Mouse (Mus musculus): ENCODE results near the gene Tescl. TPM values are rescaled to one million over a fixed set of nuclear protein-coding genes. Genes with fewer than 3 reads are reported as not detected.

The Tescl gene
- polyA plus RNA-seq, 2 experiments = not detected

DNA sequence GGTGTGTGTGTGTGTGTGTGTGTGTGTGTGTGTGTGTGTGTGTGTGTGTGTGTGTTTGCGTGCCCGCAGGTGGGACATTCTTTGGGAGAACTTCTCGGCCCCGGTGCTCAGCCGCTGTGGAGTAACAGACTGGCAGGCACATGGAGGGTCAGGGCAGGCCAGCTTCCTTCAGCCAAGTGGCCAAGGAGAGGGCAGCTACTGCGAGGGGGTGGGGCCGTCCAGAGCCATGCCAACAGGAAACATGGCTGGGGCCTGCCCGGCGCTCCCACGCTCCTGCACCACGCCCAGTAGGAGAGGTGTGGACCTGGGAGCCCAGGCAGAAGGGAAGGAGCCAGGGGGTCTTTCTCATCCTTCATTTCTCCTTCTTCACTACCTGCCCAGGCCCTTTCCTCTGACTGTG is 38.6 kb upstream of the Tescl start:
- H3K36me3 ChIP-seq (replicated peaks; ENCODE audit: control insufficient read depth, insufficient read depth, low read depth) = peaks cover 46% of the 10 kb centered on the region
- TF ChIP-seq CTCF (IDR thresholded peaks at IDR 0.05; ENCODE audit: low read depth) (no peak), EP300 (IDR thresholded peaks at IDR 0.05; ENCODE audit: low read depth) (no peak)
- peak overlapping the region; percentile 100 for H3K27ac ChIP-seq
- WGBS (ENCODE audit: insufficient replicate concordance) = 16% methylated on average over 11 of the region's 11 CpGs
- H3K4me1 ChIP-seq (replicated peaks; ENCODE audit: control insufficient read depth in 2 of 2, insufficient read depth in 2 of 2, low read length in 1 of 2) = peaks cover 54 to 58% of the 10 kb centered on the region in 2 experiments
- peak; percentile 18 for ATAC-seq (ENCODE audit: insufficient read depth)
- H3K9ac ChIP-seq (replicated peaks) = peak overlapping the region; percentile 100
- H3K27me3 ChIP-seq (ENCODE audit: control insufficient read depth, insufficient read depth, low read length) = no peaks in the 10 kb centered on the region
- peak in 1 of 3 experiments; percentile 50 for DNase-seq (ENCODE audit: low read depth in 3 of 3, low spot score in 3 of 3)
- peak overlapping the region; percentile 100 for H3K4me2 ChIP-seq (ENCODE audit: low read depth)
- no peaks in the 10 kb centered on the region for H3K9me3 ChIP-seq (ENCODE audit: control insufficient read depth, low read length)
- H3K4me3 ChIP-seq (ENCODE audit: insufficient read depth in 1 of 2, low read depth in 2 of 2, low read length in 2 of 2) = peak overlapping the region; percentile 77 to 88

DNA sequence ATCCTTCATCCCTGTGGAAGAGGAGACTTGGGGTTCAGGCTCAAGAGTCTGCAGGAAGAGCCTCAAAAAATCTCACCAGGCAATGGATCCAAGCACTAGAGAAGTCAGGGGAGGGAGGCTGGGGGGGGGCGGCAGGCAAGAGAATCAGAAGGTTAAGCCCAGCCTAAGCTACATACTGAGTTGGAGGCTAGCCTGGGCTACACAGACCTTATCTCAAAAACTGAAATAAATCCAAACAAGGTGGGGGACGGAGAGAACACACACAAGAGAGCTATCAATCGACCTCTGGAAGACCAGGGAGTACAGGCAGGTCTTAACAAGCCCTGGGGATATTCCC is 38.0 kb upstream of the Tescl start:
- ATAC-seq (ENCODE audit: insufficient read depth) = peak; percentile 2; the same call in 1 of the 2 replicates
- peak overlapping the region; percentile 100 for H3K4me2 ChIP-seq (ENCODE audit: low read depth)
- peak overlapping the region; percentile 100 for H3K27ac ChIP-seq
- TF ChIP-seq EP300 (IDR thresholded peaks at IDR 0.05; ENCODE audit: low read depth) = no peak
- no peak for TF ChIP-seq CTCF (IDR thresholded peaks at IDR 0.05; ENCODE audit: low read depth)
- peak overlapping the region; percentile 100 for H3K9ac ChIP-seq (replicated peaks)
- no peaks in the 10 kb centered on the region for H3K27me3 ChIP-seq (ENCODE audit: control insufficient read depth, insufficient read depth, low read length)
- peaks cover 58 to 61% of the 10 kb centered on the region in 2 experiments for H3K4me1 ChIP-seq (replicated peaks; ENCODE audit: control insufficient read depth in 2 of 2, insufficient read depth in 2 of 2, low read length in 1 of 2)
- DNase-seq (ENCODE audit: low read depth in 3 of 3, low spot score in 3 of 3) = no peak
- H3K9me3 ChIP-seq (ENCODE audit: control insufficient read depth, low read length) = no peaks in the 10 kb centered on the region
- H3K36me3 ChIP-seq (replicated peaks; ENCODE audit: control insufficient read depth, insufficient read depth, low read depth) = peaks cover 44% of the 10 kb centered on the region
- 15% methylated on average over 3 of the region's 3 CpGs for WGBS (ENCODE audit: insufficient replicate concordance)
- peak overlapping the region; percentile 77 to 88 for H3K4me3 ChIP-seq (ENCODE audit: insufficient read depth in 1 of 2, low read depth in 2 of 2, low read length in 2 of 2)

DNA sequence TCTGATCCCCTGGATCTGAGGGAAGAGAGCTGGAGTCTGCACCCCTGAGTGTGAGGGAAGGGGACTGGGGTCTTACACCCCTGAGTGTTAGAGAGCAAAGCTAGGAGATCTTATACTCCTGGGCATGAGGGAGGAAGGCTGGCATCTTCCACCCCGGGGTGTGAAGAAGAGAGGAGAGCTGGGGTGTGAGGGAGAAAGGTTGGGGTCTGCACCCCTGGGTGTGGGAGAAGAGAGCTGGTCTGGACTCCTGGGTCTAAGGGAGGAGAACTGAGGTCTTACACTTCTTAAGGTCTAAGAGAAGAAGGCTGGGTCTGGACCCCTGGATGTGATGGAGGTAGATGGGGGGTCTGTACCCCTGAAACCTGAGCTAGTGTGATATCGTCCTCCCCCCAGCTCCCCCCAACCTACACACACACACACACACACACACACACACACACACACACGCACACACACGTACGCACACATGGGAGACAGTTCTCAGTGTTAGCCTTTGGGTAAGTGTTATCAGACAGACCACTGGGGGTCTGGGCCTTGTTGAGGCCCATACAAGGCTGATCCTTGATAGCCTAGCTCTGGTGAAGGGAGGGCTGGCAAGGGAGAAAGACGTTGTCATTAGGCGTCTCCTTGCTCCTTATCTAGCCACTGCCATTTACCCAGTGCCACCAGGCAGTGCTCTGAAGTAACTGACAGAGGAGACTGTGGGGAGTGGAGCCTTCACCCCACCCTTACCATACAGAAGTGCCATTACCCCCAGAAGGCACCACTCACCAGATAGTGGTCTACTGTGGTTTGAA is 37.5 kb upstream of the Tescl start:
- DNase-seq (ENCODE audit: low read depth in 3 of 3, low spot score in 3 of 3) = peak; percentile 83 to 88 (median 84)
- 14% methylated on average over 7 of the region's 7 CpGs for WGBS (ENCODE audit: insufficient replicate concordance)
- H3K36me3 ChIP-seq (replicated peaks; ENCODE audit: control insufficient read depth, insufficient read depth, low read depth) = peaks cover 38% of the 10 kb centered on the region

DNA sequence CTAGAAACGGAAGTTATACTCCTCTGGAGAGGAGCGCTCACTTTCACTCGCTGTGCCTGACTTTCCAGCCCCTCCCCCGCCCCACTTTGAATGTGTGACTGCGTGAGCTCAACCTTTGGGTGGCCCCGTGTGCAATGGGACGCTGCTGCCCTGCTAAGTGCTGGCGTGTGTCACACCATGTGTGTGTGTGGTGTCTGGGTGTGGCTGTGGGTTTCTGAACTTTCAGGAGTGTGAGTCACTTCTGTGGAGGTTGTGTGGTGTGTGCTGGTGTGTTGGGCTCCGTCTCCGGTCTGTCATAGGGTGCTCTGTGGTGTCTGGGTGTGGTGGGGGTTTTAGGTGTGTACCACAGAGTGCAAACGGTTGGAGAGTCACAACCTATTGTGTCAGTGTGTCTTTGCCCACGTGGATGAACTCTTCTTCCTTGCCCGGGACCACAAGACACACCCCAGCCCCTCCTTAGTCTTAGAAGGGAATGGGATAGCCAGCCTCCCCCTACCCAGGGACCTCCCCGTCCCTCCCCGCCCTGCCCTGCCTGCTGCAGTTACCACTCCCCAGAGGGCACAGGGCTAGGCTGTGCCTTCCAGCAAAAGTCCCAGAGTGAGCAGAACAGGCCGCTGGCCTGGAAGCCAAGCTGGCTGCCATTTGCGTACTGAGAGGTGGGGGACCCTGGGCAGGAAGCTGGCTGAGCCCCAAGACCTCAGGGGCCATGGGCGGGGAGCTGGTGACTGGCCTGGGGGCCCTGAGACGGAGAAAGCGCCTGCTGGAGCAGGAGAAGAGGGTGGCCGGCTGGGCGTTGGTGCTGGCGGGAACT is 36.2 kb upstream of the Tescl start, which contains the start of gene Kcnn4:
TSS of gene Kcnn4 (plus strand) at position 533 of the 811 bp plus-strand sequence.
- TF ChIP-seq CTCF (IDR thresholded peaks at IDR 0.05; ENCODE audit: low read depth) (no peak), EP300 (IDR thresholded peaks at IDR 0.05; ENCODE audit: low read depth) (peak; percentile 44)
- H3K4me1 ChIP-seq (replicated peaks; ENCODE audit: control insufficient read depth in 2 of 2, insufficient read depth in 2 of 2, low read length in 1 of 2) = peaks cover 56 to 65% of the 10 kb centered on the region in 2 experiments
- H3K4me2 ChIP-seq (ENCODE audit: low read depth) = peak within 1 kb of the TSS; percentile 100

More for the DNA sequence above, 37.5 kb upstream of the Tescl start:
- H3K27ac ChIP-seq = peak overlapping the region; percentile 100
- H3K4me3 ChIP-seq (ENCODE audit: insufficient read depth in 1 of 2, low read depth in 2 of 2, low read length in 2 of 2) = peak overlapping the region; percentile 77 to 88
- no peaks in the 10 kb centered on the region for H3K27me3 ChIP-seq (ENCODE audit: control insufficient read depth, insufficient read depth, low read length)
- H3K9ac ChIP-seq (replicated peaks) = peak overlapping the region; percentile 100
- H3K4me2 ChIP-seq (ENCODE audit: low read depth) = peak overlapping the region; percentile 100
- ATAC-seq (ENCODE audit: insufficient read depth) = peak; percentile 82
- TF ChIP-seq EP300 (IDR thresholded peaks at IDR 0.05; ENCODE audit: low read depth) = peak; percentile 81
- TF ChIP-seq CTCF (IDR thresholded peaks at IDR 0.05; ENCODE audit: low read depth) = peak; percentile 41; the same call in 1 of the 2 replicates
- peaks cover 56 to 61% of the 10 kb centered on the region in 2 experiments for H3K4me1 ChIP-seq (replicated peaks; ENCODE audit: control insufficient read depth in 2 of 2, insufficient read depth in 2 of 2, low read length in 1 of 2)
- no peaks in the 10 kb centered on the region for H3K9me3 ChIP-seq (ENCODE audit: control insufficient read depth, low read length)

More for the DNA sequence above, 36.2 kb upstream of the Tescl start, which contains the start of gene Kcnn4:
- peak within 1 kb of the TSS; percentile 100 for H3K9ac ChIP-seq (replicated peaks)
- 6% methylated on average over 23 of the region's 23 CpGs for WGBS (ENCODE audit: insufficient replicate concordance)
- H3K27ac ChIP-seq = peak within 1 kb of the TSS; percentile 100
- H3K27me3 ChIP-seq (ENCODE audit: control insufficient read depth, insufficient read depth, low read length) = no peaks in the 10 kb centered on the region
- peaks cover 27% of the 10 kb centered on the region for H3K36me3 ChIP-seq (replicated peaks; ENCODE audit: control insufficient read depth, insufficient read depth, low read depth)
- DNase-seq (ENCODE audit: low read depth in 3 of 3, low spot score in 3 of 3) = peak in 1 of 3 experiments; percentile 59
- H3K4me3 ChIP-seq (ENCODE audit: insufficient read depth in 1 of 2, low read depth in 2 of 2, low read length in 2 of 2) = peak within 1 kb of the TSS; percentile 77 to 88
- ATAC-seq (ENCODE audit: insufficient read depth) = peak; percentile 61
- no peaks in the 10 kb centered on the region for H3K9me3 ChIP-seq (ENCODE audit: control insufficient read depth, low read length)
